Mouse (Mus musculus) MEL (cell line): ENCODE measurements around the gene Serpina11. TPM values are rescaled to one million over a fixed set of nuclear protein-coding genes. Genes with fewer than 3 reads are reported as not detected.

Source experiments
- DNase-seq: peaks from one replicate; pipeline ENCODE4 v3.0.0; 2011; ENCODE audit warnings: low read depth, low spot score
- H3K27ac ChIP-seq: 2 replicates; pipeline ENCODE4 v1.5.1; 2012; ENCODE audit warnings: low read depth, mild to moderate bottlenecking, control low read depth, low read length, moderate library complexity; ENCODE audit not compliant: control insufficient read depth
- H3K27me3 ChIP-seq, 2 experiments: fragments of 150-350 bp in 1 of 2; sonication (generic) in 1 of 2; 2 replicates each; pipeline ENCODE4 v1.6.1; 2012; ENCODE audit warnings: low read length in 2 of 2, mild to moderate bottlenecking in 2 of 2, improper control_type of control experiment in 1 of 2, moderate library complexity in 1 of 2; ENCODE audit not compliant: insufficient read depth in 2 of 2, control insufficient read depth in 1 of 2
- H3K36me3 ChIP-seq, 2 experiments: 2 replicates each; pipeline ENCODE4 v1.6.1; 2012 to 2014; ENCODE audit warnings: low read length in 2 of 2, improper control_type of control experiment in 1 of 2, inconsistent platforms in 1 of 2, mild to moderate bottlenecking in 1 of 2; ENCODE audit not compliant: insufficient read depth in 2 of 2, control insufficient read depth in 1 of 2
- H3K4me1 ChIP-seq, 2 experiments: fragments of 150-350 bp in 1 of 2; sonication (generic) in 1 of 2; 2 replicates each; pipeline ENCODE4 v1.6.1; 2012; ENCODE audit warnings: low read length in 2 of 2, improper control_type of control experiment in 1 of 2, mild to moderate bottlenecking in 1 of 2; ENCODE audit not compliant: insufficient read depth in 2 of 2, control insufficient read depth in 1 of 2
- H3K4me3 ChIP-seq, 2 experiments: fragments of 150-350 bp in 1 of 2; sonication (generic) in 1 of 2; 2 replicates each; pipeline ENCODE4 v1.5.1; 2012; ENCODE audit warnings: low read depth in 2 of 2, low read length in 2 of 2, mild to moderate bottlenecking in 2 of 2, moderate library complexity in 2 of 2, control low read depth in 1 of 2, improper control_type of control experiment in 1 of 2; ENCODE audit not compliant: control insufficient read depth in 1 of 2, insufficient read depth in 1 of 2
- H3K79me2 ChIP-seq: 2 replicates; pipeline ENCODE4 v1.6.1; 2012; ENCODE audit warnings: mild to moderate bottlenecking, low read length, moderate library complexity; ENCODE audit not compliant: control insufficient read depth, poor library complexity, insufficient read depth
- H3K9ac ChIP-seq: 2 replicates; pipeline ENCODE4 v1.6.1; 2012; ENCODE audit warnings: low read depth, mild to moderate bottlenecking, control low read depth, low read length, moderate library complexity; ENCODE audit not compliant: control insufficient read depth, poor library complexity, severe bottlenecking
- H3K9me3 ChIP-seq: fragments of 150-350 bp; sonication (generic); replicated peaks from 2 replicates; pipeline ENCODE4 v1.6.1; 2012; ENCODE audit warnings: mild to moderate bottlenecking, low read length, improper control_type of control experiment, moderate library complexity; ENCODE audit not compliant: insufficient read depth
- CTCF ChIP-seq, 3 experiments: IDR thresholded peaks in 2 of 3; conservative IDR thresholded peaks in 1 of 3; 2 replicates each; pipeline ENCODE4 v1.5.1; 2011 to 2012; ENCODE audit warnings: low read length in 3 of 3, low read depth in 2 of 3, mild to moderate bottlenecking in 2 of 3, improper control_type of control experiment in 1 of 3, inconsistent platforms in 1 of 3, mixed read lengths in 1 of 3, moderate library complexity in 1 of 3; ENCODE audit not compliant: control insufficient read depth in 1 of 3, insufficient read depth in 1 of 3, poor library complexity in 1 of 3, severe bottlenecking in 1 of 3
- E2F4 ChIP-seq: IDR thresholded peaks from 2 replicates; pipeline ENCODE4 v1.6.1; 2011; ENCODE audit warnings: low read depth, low read length, improper control_type of control experiment, borderline replicate concordance
- EP300 ChIP-seq, 2 experiments: IDR thresholded peaks; 2 replicates each; pipeline ENCODE4 v1.6.1; 2011; ENCODE audit warnings: improper control_type of control experiment in 2 of 2, low read length in 2 of 2, low read depth in 1 of 2, mild to moderate bottlenecking in 1 of 2
- ETS1 ChIP-seq: IDR thresholded peaks from 2 replicates; pipeline ENCODE4 v1.6.1; 2012; ENCODE audit warnings: low read depth, mild to moderate bottlenecking, inconsistent platforms, low read length, improper control_type of control experiment, moderate library complexity
- GATA1 ChIP-seq: IDR thresholded peaks from 2 replicates; pipeline ENCODE4 v1.6.1; 2011; ENCODE audit warnings: low read depth, low read length, improper control_type of control experiment
- HCFC1 ChIP-seq: IDR thresholded peaks from 2 replicates; pipeline ENCODE4 v1.6.1; 2012; ENCODE audit warnings: low read depth, mild to moderate bottlenecking, inconsistent platforms, low read length, improper control_type of control experiment, moderate library complexity
- JUND ChIP-seq: IDR thresholded peaks from 2 replicates; pipeline ENCODE4 v1.6.1; 2011; ENCODE audit warnings: low read depth, mild to moderate bottlenecking, improper control_type of control experiment, low read length
- MAZ ChIP-seq: IDR thresholded peaks from 2 replicates; pipeline ENCODE4 v1.6.1; 2012; ENCODE audit warnings: low read depth, mild to moderate bottlenecking, inconsistent platforms, low read length, improper control_type of control experiment
- MEF2A ChIP-seq: IDR thresholded peaks from 2 replicates; pipeline ENCODE4 v1.6.1; 2014; ENCODE audit warnings: low read depth, mild to moderate bottlenecking, inconsistent platforms, low read length, improper control_type of control experiment; ENCODE audit not compliant: poor library complexity, insufficient replicate concordance, severe bottlenecking; ENCODE audit errors: extremely low read depth
- MYB ChIP-seq: IDR thresholded peaks from 2 replicates; pipeline ENCODE4 v1.6.1; 2011; ENCODE audit warnings: mild to moderate bottlenecking, low read depth, low read length, improper control_type of control experiment
- MYC ChIP-seq: IDR thresholded peaks from 2 replicates; pipeline ENCODE4 v1.6.1; 2011; ENCODE audit warnings: low read depth, mild to moderate bottlenecking, low read length, improper control_type of control experiment, moderate library complexity
- NRF1 ChIP-seq: IDR thresholded peaks from 2 replicates; pipeline ENCODE4 v1.6.1; 2014; ENCODE audit warnings: low read depth, mild to moderate bottlenecking, inconsistent platforms, low read length, improper control_type of control experiment, moderate library complexity; ENCODE audit not compliant: poor library complexity, insufficient read depth, severe bottlenecking
- POLR2A ChIP-seq, 2 experiments: IDR thresholded peaks; 2 replicates each; pipeline ENCODE4 v1.6.1; 2011 to 2012; ENCODE audit warnings: low read length in 2 of 2, mild to moderate bottlenecking in 2 of 2, control low read depth in 1 of 2, improper control_type of control experiment in 1 of 2, low read depth in 1 of 2, moderate library complexity in 1 of 2; ENCODE audit not compliant: control insufficient read depth in 1 of 2, insufficient read depth in 1 of 2, poor library complexity in 1 of 2
- POLR2AphosphoS2 ChIP-seq: IDR thresholded peaks from 2 replicates; pipeline ENCODE4 v1.6.1; 2011; ENCODE audit warnings: low read length, improper control_type of control experiment
- POLR2AphosphoS5 ChIP-seq: IDR thresholded peaks from 2 replicates; pipeline ENCODE4 v1.6.1; 2012; ENCODE audit warnings: low read depth, borderline replicate concordance, mild to moderate bottlenecking, inconsistent platforms, low read length, moderate library complexity, mixed read lengths
- RAD21 ChIP-seq: IDR thresholded peaks from 2 replicates; pipeline ENCODE4 v1.6.1; 2011; ENCODE audit warnings: mild to moderate bottlenecking, low read depth, low read length, improper control_type of control experiment
- SIN3A ChIP-seq: IDR thresholded peaks from 2 replicates; pipeline ENCODE4 v1.6.1; 2012; ENCODE audit warnings: low read length, improper control_type of control experiment, inconsistent platforms
- SMC3 ChIP-seq: IDR thresholded peaks from 2 replicates; pipeline ENCODE4 v1.6.1; 2011; ENCODE audit warnings: low read depth, low read length, improper control_type of control experiment
- TAL1 ChIP-seq: IDR thresholded peaks from 2 replicates; pipeline ENCODE4 v1.6.1; 2012; ENCODE audit warnings: mild to moderate bottlenecking, inconsistent platforms, low read length, moderate library complexity, mixed read lengths
- TBP ChIP-seq: IDR thresholded peaks from 2 replicates; pipeline ENCODE4 v1.8.0; 2011; ENCODE audit warnings: low read depth, low read length, improper control_type of control experiment
- USF1 ChIP-seq: IDR thresholded peaks from 2 replicates; pipeline ENCODE4 v1.6.1; 2014; ENCODE audit warnings: low read depth, mild to moderate bottlenecking, inconsistent platforms, low read length, improper control_type of control experiment, moderate library complexity
- ZC3H11A ChIP-seq: IDR thresholded peaks from 2 replicates; pipeline ENCODE4 v1.6.1; 2012; ENCODE audit warnings: low read depth, mild to moderate bottlenecking, inconsistent platforms, low read length, improper control_type of control experiment
- ZKSCAN1 ChIP-seq: IDR thresholded peaks from 2 replicates; pipeline ENCODE4 v1.6.1; 2012; ENCODE audit warnings: low read depth, mild to moderate bottlenecking, inconsistent platforms, low read length, improper control_type of control experiment, moderate library complexity
- ZMIZ1 ChIP-seq: IDR thresholded peaks from 2 replicates; pipeline ENCODE4 v1.6.1; 2012; ENCODE audit warnings: low read depth, mild to moderate bottlenecking, inconsistent platforms, low read length, improper control_type of control experiment, moderate library complexity
- ZNF384 ChIP-seq: IDR thresholded peaks from 2 replicates; pipeline ENCODE4 v1.6.1; 2012; ENCODE audit warnings: low read depth, mild to moderate bottlenecking, inconsistent platforms, low read length, improper control_type of control experiment
- polyA plus RNA-seq, 2 experiments: library from polyadenylated mRNA; stranded (reverse) in 1 of 2; unstranded in 1 of 2; fragments of >175 nt in 1 of 2; fragments of >200 nt in 1 of 2; gene quantifications; 2 replicates each; pipeline versions ENCODE4 v1.2.1 to v1.2.4; 2012; ENCODE audit warnings: low replicate concordance in 2 of 2, low read depth in 1 of 2; ENCODE audit not compliant: insufficient read length in 2 of 2, insufficient read depth in 1 of 2, missing spikeins in 1 of 2
- total RNA-seq: library from RNA; depleted of rRNA; stranded (reverse); fragments of 300-350 nt; gene quantifications from 2 replicates; pipeline ENCODE4 v1.2.3, GENCODE M21; 2012

Serpina11 gene
- total and polyA plus RNA-seq, 3 experiments, result 0.65 to 0.67 TPM; not detected in 1

DNA sequence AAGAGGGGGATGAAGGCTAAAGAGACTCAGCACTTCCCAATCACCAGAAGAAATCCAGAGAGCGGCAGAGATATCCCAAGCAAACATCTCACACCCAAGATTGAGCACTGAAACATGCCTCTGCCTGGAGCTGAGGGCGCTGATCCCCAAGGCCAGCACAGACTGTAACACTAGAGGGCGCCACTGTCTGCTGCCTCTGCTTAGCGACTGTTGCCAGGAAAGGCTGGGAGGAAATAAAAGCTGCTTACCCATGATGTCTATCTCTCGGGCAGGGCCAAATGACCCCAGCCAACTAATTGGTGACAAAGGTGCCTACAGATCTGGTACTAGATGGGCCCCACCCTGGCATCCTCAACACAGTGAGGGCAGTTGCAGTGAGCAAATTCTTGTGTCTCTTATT is 11.9 kb downstream of the Serpina11 start:
- DNase-seq, result no peak
- Histone ChIP-seq H3K27ac (no peak overlapping the region), H3K27me3 (no peaks in the 10 kb centered on the region), H3K9ac (no peak overlapping the region)
- TF ChIP-seq POLR2AphosphoS2 (no peak), ETS1 (no peak), ZMIZ1 (no peak), SMC3 (0 out of 2 replicates have a peak, but pooled peaks have one; percentile 11), CTCF (IDR thresholded peaks at IDR 0.05 in 2 of 3, conservative IDR thresholded peaks at IDR 0.05 in 1 of 3; ENCODE audit: control insufficient read depth in 1 of 3, insufficient read depth in 1 of 3, low read depth in 2 of 3, low read length in 3 of 3, poor library complexity in 1 of 3, severe bottlenecking in 1 of 3) (peak; percentile 2 to 48 (median 38); a peak in 4 of 6 replicates), MEF2A (no peak), E2F4 (no peak), MYB (no peak), RAD21 (peak; percentile 17), SIN3A (no peak), MYC (no peak)
- TF ChIP-seq, all 39 proteins: peak for 3
- H3K4me1 ChIP-seq, result no peaks in the 10 kb centered on the region
- H3K9me3 ChIP-seq, result no peaks in the 10 kb centered on the region
- no peaks in the 10 kb centered on the region for H3K36me3 ChIP-seq
- H3K4me3 ChIP-seq, result no peak overlapping the region
- H3K79me2 ChIP-seq, result no peaks in the 10 kb centered on the region

DNA sequence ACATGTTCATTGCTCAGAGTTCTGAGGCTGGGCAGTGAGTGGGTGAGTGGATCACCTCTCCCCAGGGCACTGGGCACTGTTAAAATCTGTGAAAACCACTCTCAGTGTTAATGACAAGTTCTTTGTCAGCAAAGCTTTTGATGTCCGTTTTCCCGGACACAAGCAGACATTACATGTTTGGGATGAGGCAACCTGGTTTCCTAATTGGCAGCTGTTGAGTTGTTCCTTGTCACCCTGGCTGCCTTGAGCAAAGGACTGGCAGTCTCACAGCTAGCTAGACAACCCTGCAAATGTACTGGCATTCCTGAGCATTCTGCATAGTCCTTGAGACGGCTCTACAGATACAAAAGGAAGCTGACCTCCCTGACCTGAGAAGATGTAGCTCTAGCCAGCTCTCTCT is 12.7 kb downstream of the Serpina11 start:
- no peak for TF ChIP-seq EP300 (IDR thresholded peaks at IDR 0.05; ENCODE audit: low read depth in 1 of 2, low read length in 2 of 2)
- no peak for TF ChIP-seq NRF1
- TF ChIP-seq ZC3H11A, result no peak
- no peak for TF ChIP-seq USF1
- no peak for TF ChIP-seq E2F4

DNA sequence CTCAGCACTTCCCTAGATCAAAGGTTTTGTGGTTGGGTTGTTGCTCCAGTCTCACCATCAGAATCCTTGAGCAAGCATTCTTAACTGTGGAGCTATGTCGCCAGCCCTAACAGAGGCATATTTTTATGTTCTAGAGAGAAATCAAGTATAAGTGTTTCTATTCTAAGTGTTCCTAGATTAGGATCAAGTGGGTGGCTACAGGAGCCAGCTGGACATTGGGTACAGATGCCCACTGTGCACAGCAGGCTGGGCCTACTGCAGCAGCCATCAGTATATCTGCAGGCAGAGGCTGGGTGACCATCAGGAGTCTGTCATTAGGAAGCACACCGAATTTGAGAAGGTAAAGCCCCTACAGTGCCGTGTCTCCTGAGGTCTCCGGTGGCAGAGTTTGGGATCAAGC is 18.7 kb downstream of the Serpina11 start:
- H3K27ac ChIP-seq, result no peak overlapping the region
- H3K36me3 ChIP-seq, result no peaks in the 10 kb centered on the region
- DNase-seq, result no peak
- no peaks in the 10 kb centered on the region for H3K9me3 ChIP-seq
- H3K4me1 ChIP-seq, result no peaks in the 10 kb centered on the region
- H3K4me3 ChIP-seq, result no peak overlapping the region
- no peak overlapping the region for H3K9ac ChIP-seq
- TF ChIP-seq ZC3H11A, result no peak
- TF ChIP-seq POLR2A (IDR thresholded peaks at IDR 0.05; ENCODE audit: control insufficient read depth in 1 of 2, insufficient read depth in 1 of 2, low read depth in 1 of 2, low read length in 2 of 2, poor library complexity in 1 of 2), result no peak
- TF ChIP-seq ZNF384, result no peak
- no peak for TF ChIP-seq HCFC1
- TF ChIP-seq POLR2AphosphoS5, result no peak
- TF ChIP-seq GATA1, result no peak
- TF ChIP-seq TAL1, result no peak
- TF ChIP-seq SMC3, result no peak
- TF ChIP-seq E2F4, result no peak
- TF ChIP-seq POLR2AphosphoS2, result no peak
- TF ChIP-seq SIN3A, result no peak
- no peak for TF ChIP-seq MYB
- TF ChIP-seq EP300 (IDR thresholded peaks at IDR 0.05; ENCODE audit: low read depth in 1 of 2, low read length in 2 of 2), result no peak
- TF ChIP-seq JUND, result no peak
- no peak for TF ChIP-seq TBP
- no peak for TF ChIP-seq ZKSCAN1
- TF ChIP-seq MAZ, result no peak
- no peaks in the 10 kb centered on the region for H3K79me2 ChIP-seq
- no peaks in the 10 kb centered on the region for H3K27me3 ChIP-seq

More for the DNA sequence above, 12.7 kb downstream of the Serpina11 start:
- no peaks in the 10 kb centered on the region for H3K36me3 ChIP-seq
- H3K27me3 ChIP-seq, result no peaks in the 10 kb centered on the region
- H3K4me3 ChIP-seq, result no peak overlapping the region
- no peaks in the 10 kb centered on the region for H3K9me3 ChIP-seq
- H3K27ac ChIP-seq, result no peak overlapping the region
- DNase-seq, result no peak
- H3K4me1 ChIP-seq, result no peaks in the 10 kb centered on the region
- no peaks in the 10 kb centered on the region for H3K79me2 ChIP-seq
- H3K9ac ChIP-seq, result no peak overlapping the region
